Mouse (Mus musculus) adrenal gland (tissue): ENCODE measurements at regions not wholly inside any gene's neighbourhood (a gene's known extent, or its start where the extent isn't known, plus 50 kb on each side); places are given as distances from the start of the nearest gene placed in this dataset.

ENCODE experiments used
- intact Hi-C: fragments of 180-260 bp; cut with DNase I; formaldehyde crosslinking; loops from one replicate; pipeline ENCODE4 v1.15.1; 2025

GRCm38 (mm10) chr15:59138393-59139107, 249.5 kb downstream of the Gm49356 start:
- intact Hi-C loops = no loop called here

- intact Hi-C loops = no loop called here
Observed at GRCm38 (mm10) chr15:59141621-59142020, 252.5 kb downstream of the Gm49356 start.

GRCm38 (mm10) chr15:59142481-59142880, 253.4 kb downstream of the Gm49356 start:
- intact Hi-C loops = no loop called here

GRCm38 (mm10) chr15:59143891-59144290, 254.8 kb downstream of the Gm49356 start:
- intact Hi-C loops = no loop called here

- intact Hi-C loops = no loop called here
Observed at GRCm38 (mm10) chr15:59145679-59146078, 256.6 kb downstream of the Gm49356 start.

GRCm38 (mm10) chr15:59146111-59146510, 257.0 kb downstream of the Gm49356 start:
- intact Hi-C loops = no loop called here

GRCm38 (mm10) chr15:59146586-59147085, 257.5 kb downstream of the Gm49356 start:
- intact Hi-C loops = no loop called here

- intact Hi-C loops = no loop called here
Observed at GRCm38 (mm10) chr15:59148531-59148930, 259.4 kb downstream of the Gm49356 start.

- intact Hi-C loops = no loop called here
Observed at GRCm38 (mm10) chr15:59151506-59151905, 262.4 kb downstream of the Gm49356 start.

GRCm38 (mm10) chr15:59152786-59153388, 263.8 kb downstream of the Gm49356 start:
- intact Hi-C loops = no loop called here

- intact Hi-C loops = no loop called here
Observed at GRCm38 (mm10) chr15:59153416-59154250, 264.5 kb downstream of the Gm49356 start.

- intact Hi-C loops = no loop called here
Observed at GRCm38 (mm10) chr15:59154407-59155288, 265.6 kb downstream of the Gm49356 start.

GRCm38 (mm10) chr15:59155289-59155623, 266.2 kb downstream of the Gm49356 start:
- intact Hi-C loops = no loop called here

- intact Hi-C loops = no loop called here
Observed at GRCm38 (mm10) chr15:59156328-59156727, 267.2 kb downstream of the Gm49356 start.

- intact Hi-C loops = no loop called here
Observed at GRCm38 (mm10) chr15:59158760-59159159, 269.7 kb downstream of the Gm49356 start.

- intact Hi-C loops = no loop called here
Observed at GRCm38 (mm10) chr15:59160931-59161920, 272.1 kb downstream of the Gm49356 start.

GRCm38 (mm10) chr15:59167937-59168659, 279.0 kb downstream of the Gm49356 start:
- intact Hi-C loops = no loop called here

- intact Hi-C loops = no loop called here
Observed at GRCm38 (mm10) chr15:59168660-59169170, 279.6 kb downstream of the Gm49356 start.

GRCm38 (mm10) chr15:59169237-59169797, 280.2 kb downstream of the Gm49356 start:
- intact Hi-C loops = no loop called here
